Mouse (Mus musculus) T-helper 2 cell (primary cell): ENCODE results near the gene Gm21863.
"Not testable (repeated sequence)": the region's sequence is repeated elsewhere in the genome, so short reads cannot be mapped to it uniquely, and the experiment has no call there.

Experiments used
- in situ Hi-C: fragments of 300-600 bp; cut with MboI, MseI; formaldehyde crosslinking; loops from one replicate; pipeline ENCODE4 v1.15.1; 2025; ENCODE audit warnings: high pct_unique_total_duplicates

Gene Gm21863

GRCm38 (mm10) chr12:19953869-19954555 is at the start of gene Gm21863:
Gene Gm21863 (plus strand): TSS chr12:19954505.
- in situ Hi-C loops, result not testable (repeated sequence)

DNA sequence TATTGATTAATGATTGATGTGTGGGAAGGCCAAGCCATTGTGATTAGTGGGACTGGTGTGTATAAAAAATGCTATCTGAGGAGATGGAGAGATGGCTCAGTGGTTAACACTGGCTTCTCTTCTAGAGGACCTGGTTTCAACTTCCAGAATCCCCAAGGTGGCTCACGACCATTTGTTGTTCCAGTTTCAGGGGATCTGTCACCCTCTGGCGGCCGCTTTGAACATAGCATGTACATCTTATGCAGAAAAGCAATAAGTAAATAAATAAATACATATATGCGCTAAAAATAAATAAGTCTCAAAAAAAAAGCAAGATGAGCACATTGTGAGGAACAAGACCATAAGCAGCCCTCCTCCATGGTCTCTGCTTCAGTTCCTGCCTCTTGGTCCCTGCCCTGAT is 26.3 kb upstream of the Gm21863 start:
- in situ Hi-C loops, result not testable (repeated sequence)
